Mouse (Mus musculus) kidney, adult 8-10 months (tissue): ENCODE measurements at regions not wholly inside any gene's neighbourhood (a gene's known extent, or its start where the extent isn't known, plus 50 kb on each side); places are given as distances from the start of the nearest gene placed in this dataset.

Source experiments
- DNase-seq, 2 experiments: peaks; one replicate each; pipeline ENCODE4 v3.0.0; 2022

GRCm38 (mm10) chr1:42012911-42013310 is 682.7 kb upstream of the Pou3f3 start:
- DNase-seq: no peak

- no peak for DNase-seq
Observed at GRCm38 (mm10) chr1:42018966-42019365, 676.6 kb upstream of the Pou3f3 start.

DNA sequence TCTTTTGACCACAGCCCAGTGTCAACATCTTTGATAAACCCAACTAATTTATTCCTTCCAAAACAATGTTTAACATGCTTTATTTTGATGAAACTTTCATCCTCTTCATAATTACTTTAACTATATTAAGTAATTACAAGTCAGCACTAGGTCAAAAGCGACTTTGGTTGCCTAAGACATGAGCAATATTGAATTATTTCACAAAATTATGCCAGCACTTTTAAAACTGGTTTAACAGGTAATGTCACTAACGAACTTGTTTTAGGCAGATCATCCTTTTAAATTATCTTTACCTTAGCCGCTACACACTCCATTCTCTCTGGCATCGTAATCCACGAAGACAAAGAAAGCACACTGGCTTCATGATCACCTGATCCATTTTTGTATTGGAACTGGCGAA is 669.8 kb upstream of the Pou3f3 start:
- DNase-seq: no peak

DNA sequence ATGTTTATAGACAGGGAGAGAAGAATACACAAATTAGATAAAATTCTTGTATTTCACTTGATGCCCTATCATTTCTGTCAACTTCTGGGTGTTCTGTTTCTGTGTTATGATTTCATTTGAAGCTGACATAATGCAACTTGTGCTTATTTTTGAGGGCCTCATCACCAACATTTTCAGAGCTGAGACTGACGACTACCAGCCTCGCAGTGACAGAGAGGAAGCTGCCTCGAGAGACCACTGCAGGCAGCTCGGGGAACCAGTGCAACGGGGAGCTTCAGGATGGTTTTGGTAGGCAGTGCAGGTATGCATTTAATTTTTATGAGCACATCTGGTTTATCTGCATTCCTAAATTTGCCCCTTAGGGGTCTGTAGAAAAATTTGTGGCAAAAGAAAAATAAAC is 669.1 kb upstream of the Pou3f3 start:
- no peak for DNase-seq

- no peak for DNase-seq
Observed at GRCm38 (mm10) chr1:42033786-42034185, 661.8 kb upstream of the Pou3f3 start.

DNA sequence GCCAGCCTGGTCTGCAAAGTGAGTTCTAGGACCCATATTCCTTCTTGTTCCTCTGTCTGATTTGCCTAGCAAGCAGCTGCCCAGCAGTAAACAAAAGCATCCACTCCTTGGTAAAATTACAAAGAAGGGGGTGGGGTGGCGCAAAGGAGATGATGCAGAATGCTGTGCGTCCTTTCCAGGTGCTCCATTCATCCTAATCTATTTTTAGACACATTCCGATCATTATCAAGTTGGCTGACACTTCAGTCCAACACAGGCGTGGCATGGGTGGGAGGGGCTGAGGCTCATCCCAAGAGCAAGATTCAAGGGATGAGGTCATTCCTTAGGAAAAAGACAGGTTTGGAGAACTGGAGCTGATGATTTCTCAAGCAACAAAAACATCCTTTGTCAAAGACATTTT is 660.2 kb upstream of the Pou3f3 start:
- no peak for DNase-seq

- DNase-seq: no peak
Observed at GRCm38 (mm10) chr1:42041544-42041943, 654.0 kb upstream of the Pou3f3 start.

DNA sequence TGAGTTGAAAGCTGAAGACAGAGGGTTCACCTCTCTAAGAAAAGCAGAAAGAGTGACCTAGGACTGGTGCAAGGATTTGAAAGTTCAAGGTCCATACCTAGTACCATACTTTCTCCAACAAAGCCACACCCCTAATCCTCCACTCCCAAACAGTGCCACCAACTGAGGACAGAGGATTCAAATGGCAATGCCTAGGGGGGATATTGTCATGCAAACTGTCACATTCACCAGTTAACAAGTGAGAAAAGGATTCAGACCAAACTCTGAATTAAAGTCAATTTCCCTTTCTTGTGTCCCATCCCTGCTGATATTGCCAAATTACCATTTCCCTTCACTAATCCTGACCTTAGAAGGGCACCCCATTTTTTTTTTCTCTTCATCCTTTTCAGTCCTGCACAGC is 637.1 kb upstream of the Pou3f3 start:
- no peak for DNase-seq

GRCm38 (mm10) chr1:42070064-42070463 is 625.5 kb upstream of the Pou3f3 start:
- no peak for DNase-seq

DNA sequence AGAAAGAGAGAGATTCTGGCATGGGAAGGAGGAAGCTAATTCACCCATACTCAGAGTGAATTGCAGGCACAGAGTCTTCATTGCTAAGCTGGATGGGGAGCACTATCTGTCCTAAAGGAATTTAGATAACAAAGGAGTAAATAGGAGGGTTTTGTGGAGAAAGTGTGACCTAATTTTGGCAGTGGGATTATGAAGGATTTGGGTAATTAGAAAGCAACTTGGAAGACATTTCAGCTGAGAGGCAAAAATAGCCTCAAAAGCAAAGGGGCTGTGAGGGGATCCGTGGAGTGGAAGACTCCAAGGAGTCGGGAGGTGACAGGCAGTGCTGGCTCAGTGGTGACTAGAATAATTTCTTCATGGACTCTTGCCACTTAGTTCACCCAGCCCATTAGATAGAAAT is 599.5 kb upstream of the Pou3f3 start:
- no peak for DNase-seq

DNA sequence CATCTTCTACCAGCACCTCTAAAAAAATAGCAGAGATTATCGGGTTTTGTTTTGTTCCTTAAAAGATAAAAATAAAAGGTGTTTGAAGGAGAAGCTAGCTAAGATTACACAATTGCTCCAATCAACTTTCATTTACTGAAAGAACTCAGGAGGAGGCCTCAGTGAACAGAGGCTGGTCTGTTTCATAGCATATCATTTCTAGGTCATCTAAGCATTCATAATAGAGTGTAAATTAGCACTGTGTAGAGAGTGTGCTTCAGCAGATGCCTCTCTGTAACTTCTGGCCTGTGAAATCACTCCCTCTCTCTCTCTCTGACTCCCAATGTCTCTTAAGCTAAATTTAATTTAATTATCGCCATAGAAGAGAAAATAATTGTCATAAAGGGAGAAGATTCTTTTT is 597.0 kb upstream of the Pou3f3 start:
- no peak for DNase-seq

GRCm38 (mm10) chr1:42107521-42107920 is 588.0 kb upstream of the Pou3f3 start:
- no peak for DNase-seq

DNA sequence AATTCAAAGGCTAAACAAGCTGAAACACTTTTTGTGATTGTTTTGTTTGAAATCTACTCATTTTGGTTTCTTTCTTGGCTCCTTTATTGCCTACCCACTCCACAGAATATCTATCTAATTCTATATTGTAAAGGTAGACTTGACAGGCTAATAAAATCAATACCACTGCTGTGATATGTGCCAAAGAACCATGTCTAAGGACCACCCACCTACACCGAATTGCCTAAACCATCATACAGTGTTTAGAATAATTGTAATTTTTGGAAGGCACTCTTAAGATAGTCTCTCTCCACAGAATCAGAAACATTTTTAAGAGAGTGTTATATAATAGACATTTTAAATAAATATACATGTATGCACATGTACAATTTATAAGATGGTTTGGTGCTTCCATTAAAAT is 587.6 kb upstream of the Pou3f3 start:
- DNase-seq: no peak

DNA sequence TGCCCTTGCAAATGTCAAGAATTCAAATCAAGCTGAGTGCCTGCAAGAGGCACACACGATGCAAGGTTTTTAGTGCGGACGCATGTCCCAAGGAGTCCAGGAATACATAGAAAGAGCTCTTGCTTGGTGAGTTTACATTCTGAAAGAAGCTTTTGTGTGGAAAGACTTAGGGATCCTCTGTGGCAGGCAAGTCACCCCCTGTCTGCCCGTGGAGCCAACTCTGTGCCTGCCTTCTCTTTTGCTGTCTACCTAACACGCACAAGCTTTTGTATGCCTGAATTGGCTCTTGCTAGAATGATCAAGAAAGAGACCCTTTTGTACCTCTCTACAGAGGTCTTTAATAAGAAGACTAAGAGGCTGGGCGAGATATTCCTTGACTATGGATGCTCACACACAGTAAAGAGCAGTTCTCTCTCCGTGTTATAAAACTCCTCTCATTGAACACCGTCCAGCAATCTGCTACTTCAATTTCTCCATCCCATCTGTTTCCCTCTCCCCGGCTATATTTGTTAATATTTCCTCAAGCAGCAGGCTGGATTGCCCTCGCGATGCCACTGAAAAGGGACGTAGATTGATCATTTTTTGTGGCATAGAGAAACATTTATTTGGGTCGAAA is 543.3 kb upstream of the Pou3f3 start:
- no peak for DNase-seq

DNA sequence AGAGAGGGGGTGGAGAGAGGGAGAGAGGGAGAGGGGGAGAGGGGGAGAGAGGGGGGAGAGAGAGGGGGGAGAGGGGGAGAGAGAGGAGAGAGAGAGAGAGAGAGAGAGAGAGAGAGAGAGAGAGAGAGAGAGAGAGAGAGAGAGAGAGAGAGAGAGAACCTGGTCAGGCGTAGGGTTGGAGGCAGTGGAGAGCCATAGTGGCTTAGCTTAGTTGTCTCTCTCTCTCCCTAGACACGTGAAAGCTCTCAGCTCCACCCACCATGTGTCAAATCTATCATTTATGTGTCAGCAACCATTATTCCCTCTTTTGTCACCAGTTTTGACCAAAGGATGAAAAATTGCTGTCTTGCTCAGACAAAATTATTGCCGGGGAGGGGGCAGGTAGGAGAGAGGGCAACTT is 542.7 kb upstream of the Pou3f3 start:
- no peak for DNase-seq

GRCm38 (mm10) chr1:42167790-42168572 is 527.6 kb upstream of the Pou3f3 start:
- DNase-seq: no peak

DNA sequence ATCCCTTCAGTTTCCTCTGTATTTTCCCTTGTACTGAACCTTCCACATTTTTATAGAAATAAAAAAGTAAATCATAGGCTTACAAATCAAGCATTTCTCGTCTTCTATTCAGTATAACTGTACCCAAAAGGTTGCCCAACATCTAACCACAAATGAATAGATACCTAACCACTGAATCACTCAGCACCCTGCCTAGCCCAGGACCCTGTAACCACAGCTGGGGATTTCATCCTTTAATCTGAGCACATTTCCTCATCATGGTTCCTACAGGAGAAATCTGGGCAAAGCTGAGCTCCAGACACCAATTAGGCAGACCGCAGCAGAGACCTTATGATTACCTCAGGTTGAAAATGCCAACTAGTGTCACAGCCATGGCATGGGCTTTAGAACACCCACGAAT is 526.1 kb upstream of the Pou3f3 start:
- no peak for DNase-seq

GRCm38 (mm10) chr1:42186295-42186694 is 509.3 kb upstream of the Pou3f3 start:
- no peak for DNase-seq

DNA sequence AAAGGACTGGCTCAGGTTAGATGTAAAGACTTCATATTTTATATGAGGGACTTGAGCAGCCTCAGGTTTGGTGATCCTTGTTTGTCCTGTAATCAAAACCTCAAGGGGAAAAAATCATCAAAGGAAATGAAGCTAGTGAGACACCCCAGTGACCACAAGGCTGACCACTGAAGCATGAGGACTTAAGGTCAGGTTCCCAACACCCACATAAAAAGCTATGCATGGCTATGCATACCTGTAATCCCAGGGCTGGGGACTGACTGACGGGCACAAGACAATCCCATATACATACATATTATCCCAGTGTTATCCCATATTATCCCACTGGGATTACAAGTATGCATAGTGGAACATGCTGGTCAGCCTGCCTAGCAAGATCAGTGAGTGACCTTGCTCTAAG is 467.5 kb upstream of the Pou3f3 start:
- no peak for DNase-seq

GRCm38 (mm10) chr1:42229711-42230110 is 465.9 kb upstream of the Pou3f3 start:
- DNase-seq: no peak

- no peak for DNase-seq
Observed at GRCm38 (mm10) chr1:42230469-42231040, 465.0 kb upstream of the Pou3f3 start.

- DNase-seq: no peak
Observed at GRCm38 (mm10) chr1:42231091-42231490, 464.5 kb upstream of the Pou3f3 start.

DNA sequence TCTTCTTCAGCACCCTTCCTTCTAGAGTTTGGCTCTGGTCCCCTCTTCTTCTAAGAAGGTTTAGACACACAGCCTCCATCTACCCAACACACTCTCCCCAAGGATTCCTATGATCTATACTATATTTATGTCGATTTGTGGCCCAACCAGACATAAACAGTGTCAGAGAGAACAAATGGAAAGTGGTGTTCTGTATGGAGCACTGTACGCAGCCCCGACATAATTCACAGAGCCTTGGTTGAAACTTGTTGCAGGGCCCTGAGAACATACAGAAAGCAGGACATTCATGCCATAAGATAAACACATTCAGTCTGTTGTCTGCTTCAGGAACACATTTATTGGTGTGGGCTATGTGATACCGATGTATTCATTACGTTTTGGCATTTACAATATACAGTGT is 463.7 kb upstream of the Pou3f3 start:
- no peak for DNase-seq

- no peak for DNase-seq
Observed at GRCm38 (mm10) chr1:42232716-42233115, 462.9 kb upstream of the Pou3f3 start.

GRCm38 (mm10) chr1:42233289-42233688 is 462.3 kb upstream of the Pou3f3 start:
- DNase-seq: no peak
